Mouse (Mus musculus): ENCODE results near the gene Wfdc2. TPM values are rescaled to one million over a fixed set of nuclear protein-coding genes. Genes with fewer than 3 reads are reported as not detected.
"Not testable (repeated sequence)": the region's sequence is repeated elsewhere in the genome, so short reads cannot be mapped to it uniquely, and the experiment has no call there.

Gene Wfdc2
- polyA plus RNA-seq, 1 experiment from 2014 or later = not detected

- H3K27ac ChIP-seq = no peak overlapping the region
- no peak overlapping the region for H3K4me3 ChIP-seq (ENCODE audit: inconsistent target)
- WGBS (ENCODE audit: missing documents) = 11% methylated on average over 32 of the region's 32 CpGs
- no peaks in the 10 kb centered on the region for H3K36me3 ChIP-seq (ENCODE audit: inconsistent target)
- no peaks in the 10 kb centered on the region for H3K79me2 ChIP-seq (ENCODE audit: inconsistent target)
Measured at GRCm38 (mm10) chr2:164563339-164564038, 1.3 kb downstream of the Wfdc2 start.

GRCm38 (mm10) chr2:164564346-164564745 is 2.1 kb downstream of the Wfdc2 start:
- WGBS (ENCODE audit: missing documents) = 68% methylated on average over 5 of the region's 5 CpGs
- Histone ChIP-seq H3K36me3 (ENCODE audit: inconsistent target) (no peaks in the 10 kb centered on the region), H3K27ac (no peak overlapping the region), H3K79me2 (ENCODE audit: inconsistent target) (no peaks in the 10 kb centered on the region), H3K4me3 (ENCODE audit: inconsistent target) (no peak overlapping the region)

- H3K36me3 ChIP-seq (ENCODE audit: inconsistent target) = no peaks in the 10 kb centered on the region
- 90% methylated on average over 2 of the region's 2 CpGs for WGBS (ENCODE audit: missing documents)
- H3K27ac ChIP-seq = no peak overlapping the region
- H3K4me3 ChIP-seq (ENCODE audit: inconsistent target) = no peak overlapping the region
- H3K79me2 ChIP-seq (ENCODE audit: inconsistent target) = no peaks in the 10 kb centered on the region
Measured at GRCm38 (mm10) chr2:164566997-164567396, 4.8 kb downstream of the Wfdc2 start.

- no peak overlapping the region for H3K27ac ChIP-seq
- no peak overlapping the region for H3K4me3 ChIP-seq (ENCODE audit: inconsistent target)
- H3K79me2 ChIP-seq (ENCODE audit: inconsistent target) = no peaks in the 10 kb centered on the region
- H3K36me3 ChIP-seq (ENCODE audit: inconsistent target) = no peaks in the 10 kb centered on the region
- 32% methylated on average over 5 of the region's 5 CpGs for WGBS (ENCODE audit: missing documents)
Measured at GRCm38 (mm10) chr2:164567460-164567859, 5.2 kb downstream of the Wfdc2 start.

- not testable (repeated sequence) for H3K4me3 ChIP-seq (ENCODE audit: inconsistent target); H3K36me3 ChIP-seq (ENCODE audit: inconsistent target); H3K27ac ChIP-seq; H3K79me2 ChIP-seq (ENCODE audit: inconsistent target)
- 93% methylated on average over 6 of the region's 6 CpGs for WGBS (ENCODE audit: missing documents)
Measured at GRCm38 (mm10) chr2:164573359-164573758, 11.1 kb downstream of the Wfdc2 start, which contains the start of gene Spint3. Spint3 (minus strand) TSS chr2:164573459.

- 73% methylated on average over 12 of the region's 13 CpGs for WGBS (ENCODE audit: missing documents)
- H3K27ac ChIP-seq; H3K79me2 ChIP-seq (ENCODE audit: inconsistent target); H3K4me3 ChIP-seq (ENCODE audit: inconsistent target); H3K36me3 ChIP-seq (ENCODE audit: inconsistent target): not testable (repeated sequence)
Measured at GRCm38 (mm10) chr2:164585025-164585725, 23.0 kb downstream of the Wfdc2 start, which contains the start of gene Wfdc6a. Wfdc6a (minus strand) TSS chr2:164585447.

- no peaks in the 10 kb centered on the region for H3K79me2 ChIP-seq (ENCODE audit: inconsistent target)
- H3K36me3 ChIP-seq (ENCODE audit: inconsistent target) = no peaks in the 10 kb centered on the region
- no peak overlapping the region for H3K4me3 ChIP-seq (ENCODE audit: inconsistent target)
- no peak overlapping the region for H3K27ac ChIP-seq
- WGBS (ENCODE audit: missing documents) = 17% methylated on average over 3 of the region's 4 CpGs
Measured at GRCm38 (mm10) chr2:164592014-164592413, 29.8 kb downstream of the Wfdc2 start.

GRCm38 (mm10) chr2:164593494-164593893 is 31.3 kb downstream of the Wfdc2 start, which contains the start of gene Eppin:
Eppin (minus strand) TSS chr2:164593594.
- Histone ChIP-seq H3K79me2 (ENCODE audit: inconsistent target) (no peaks in the 10 kb centered on the region), H3K27ac (no peak within 1 kb of the TSS), H3K36me3 (ENCODE audit: inconsistent target) (no peaks in the 10 kb centered on the region), H3K4me3 (ENCODE audit: inconsistent target) (no peak within 1 kb of the TSS)
- WGBS (ENCODE audit: missing documents) = 92% methylated on average over 4 of the region's 4 CpGs

GRCm38 (mm10) chr2:164600179-164600578 is 38.0 kb downstream of the Wfdc2 start:
- H3K27ac ChIP-seq = no peak overlapping the region
- no peaks in the 10 kb centered on the region for H3K79me2 ChIP-seq (ENCODE audit: inconsistent target)
- H3K36me3 ChIP-seq (ENCODE audit: inconsistent target) = no peaks in the 10 kb centered on the region
- H3K4me3 ChIP-seq (ENCODE audit: inconsistent target) = no peak overlapping the region
- WGBS (ENCODE audit: missing documents) = 77% methylated on average over 3 of the region's 3 CpGs

GRCm38 (mm10) chr2:164603482-164603881 is 41.3 kb downstream of the Wfdc2 start:
- H3K79me2 ChIP-seq (ENCODE audit: inconsistent target) = no peaks in the 10 kb centered on the region

GRCm38 (mm10) chr2:164604411-164604810 is 42.2 kb downstream of the Wfdc2 start:
- 93% methylated on average over 8 of the region's 8 CpGs for WGBS (ENCODE audit: missing documents)
- no peaks in the 10 kb centered on the region for H3K79me2 ChIP-seq (ENCODE audit: inconsistent target)
- no peaks in the 10 kb centered on the region for H3K36me3 ChIP-seq (ENCODE audit: inconsistent target)
- no peak overlapping the region for H3K4me3 ChIP-seq (ENCODE audit: inconsistent target)
- H3K27ac ChIP-seq = no peak overlapping the region

More at GRCm38 (mm10) chr2:164603482-164603881, 41.3 kb downstream of the Wfdc2 start:
- no peak overlapping the region for H3K4me3 ChIP-seq (ENCODE audit: inconsistent target)
- H3K36me3 ChIP-seq (ENCODE audit: inconsistent target) = no peaks in the 10 kb centered on the region
- WGBS (ENCODE audit: missing documents) = 93% methylated on average over 3 of the region's 3 CpGs
- H3K27ac ChIP-seq = no peak overlapping the region

GRCm38 (mm10) chr2:164608781-164609180 is 46.6 kb downstream of the Wfdc2 start:
- no peak overlapping the region for H3K27ac ChIP-seq
- H3K36me3 ChIP-seq (ENCODE audit: inconsistent target) = no peaks in the 10 kb centered on the region
- 71% methylated on average over 6 of the region's 6 CpGs for WGBS (ENCODE audit: missing documents)
- no peaks in the 10 kb centered on the region for H3K79me2 ChIP-seq (ENCODE audit: inconsistent target)
- H3K4me3 ChIP-seq (ENCODE audit: inconsistent target) = no peak overlapping the region

- H3K36me3 ChIP-seq (ENCODE audit: inconsistent target); H3K4me3 ChIP-seq (ENCODE audit: inconsistent target); H3K27ac ChIP-seq; H3K79me2 ChIP-seq (ENCODE audit: inconsistent target): not testable (repeated sequence)
- WGBS (ENCODE audit: missing documents) = 73% methylated on average over 6 of the region's 8 CpGs
Measured at GRCm38 (mm10) chr2:164613471-164613870, 51.3 kb downstream of the Wfdc2 start, which contains the start of the genes Wfdc6b and Wfdc8. Wfdc6b (plus strand) TSS chr2:164613522. Wfdc8 (minus strand) TSS chr2:164613626.

GRCm38 (mm10) chr2:164615386-164615785 is 53.2 kb downstream of the Wfdc2 start:
- H3K36me3 ChIP-seq (ENCODE audit: inconsistent target) = no peaks in the 10 kb centered on the region
- no peaks in the 10 kb centered on the region for H3K79me2 ChIP-seq (ENCODE audit: inconsistent target)
- WGBS (ENCODE audit: missing documents) = 96% methylated on average over 3 of the region's 3 CpGs
- no peak overlapping the region for H3K4me3 ChIP-seq (ENCODE audit: inconsistent target)
- H3K27ac ChIP-seq = no peak overlapping the region
